Mouse (Mus musculus) T-helper 17 cell (primary cell): ENCODE data around the gene Ucp2.

Experiments
- in situ Hi-C, 2 experiments: fragments of 300-600 bp; cut with MboI, MseI; formaldehyde crosslinking; loops; 1 replicate in 1 of 2; 2 replicates in 1 of 2; pipeline ENCODE4 v1.15.1; 2025; ENCODE audit warnings: high pct_unique_total_duplicates in 2 of 2

Ucp2 gene

DNA sequence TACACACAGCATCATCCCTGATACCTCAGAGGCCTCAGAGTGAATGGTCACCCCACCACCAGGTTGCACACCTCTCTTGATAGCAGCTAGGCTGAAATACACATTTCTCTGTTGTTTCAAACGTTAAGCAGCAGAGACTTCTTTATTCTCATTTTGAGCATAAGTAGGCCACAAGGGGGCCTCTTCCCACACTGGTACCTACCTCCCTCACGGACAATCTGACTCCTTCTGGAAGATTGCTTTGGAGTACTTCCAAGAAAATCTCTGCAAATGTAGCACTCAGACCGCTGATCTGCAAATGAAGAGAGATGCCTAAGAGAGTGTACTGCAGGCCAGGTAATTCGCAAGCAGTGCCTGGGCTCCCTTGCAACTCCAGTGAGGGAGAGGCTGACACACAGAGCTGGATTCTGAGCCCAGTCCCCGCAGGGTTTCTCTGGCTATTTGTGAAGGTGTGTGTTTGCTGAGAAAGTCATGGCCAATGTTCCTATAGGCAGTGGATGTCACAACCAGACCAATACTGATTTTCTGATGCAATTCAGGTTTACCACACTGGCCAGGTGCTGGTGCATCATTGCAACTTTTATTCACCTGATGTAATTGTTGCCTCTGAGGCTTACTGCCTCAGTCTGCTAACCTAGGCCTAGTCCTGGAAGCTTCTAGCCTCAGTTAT lies 57.3 kb downstream of the Ucp2 start:
- in situ Hi-C loops = no loop called here
